Mouse (Mus musculus) forebrain, embryonic 16.5 days (tissue): ENCODE results near the gene Zfp207. TPM values are rescaled to one million over a fixed set of nuclear protein-coding genes. Genes with fewer than 3 reads are reported as not detected.

Experiments
- ATAC-seq: fragments of 200-750 bp; cut with Nextera tagmentation; 2 replicates; pipeline ENCODE4 v1.8.0; 2017; ENCODE audit warnings: mild to moderate bottlenecking, moderate library complexity
- H3K27ac ChIP-seq: fragments of 300-500 bp; sonication (generic); 2 replicates; pipeline ENCODE4 v1.5.1; 2014; ENCODE audit warnings: low read length, control low read depth
- H3K27me3 ChIP-seq: fragments of 300-500 bp; sonication (generic); replicated peaks from 2 replicates; pipeline ENCODE4 v1.6.1; 2014; ENCODE audit warnings: low read length; ENCODE audit not compliant: control insufficient read depth, insufficient read depth
- H3K36me3 ChIP-seq: fragments of 300-500 bp; sonication (generic); 2 replicates; pipeline ENCODE4 v1.6.1; 2014; ENCODE audit not compliant: control insufficient read depth, insufficient read depth
- H3K4me1 ChIP-seq: fragments of 300-500 bp; sonication (generic); replicated peaks from 2 replicates; pipeline ENCODE4 v1.6.1; 2014; ENCODE audit warnings: low read length; ENCODE audit not compliant: control insufficient read depth, insufficient read depth
- H3K4me2 ChIP-seq: fragments of 300-500 bp; sonication (generic); 2 replicates; pipeline ENCODE4 v1.6.1; 2014; ENCODE audit warnings: mild to moderate bottlenecking, low read length, control low read depth
- H3K4me3 ChIP-seq: fragments of 300-500 bp; sonication (generic); replicated peaks from 2 replicates; pipeline ENCODE4 v1.5.1; 2014; ENCODE audit warnings: mild to moderate bottlenecking, low read length, control low read depth
- H3K9ac ChIP-seq: fragments of 300-500 bp; sonication (generic); replicated peaks from 2 replicates; pipeline ENCODE4 v1.6.1; 2014; ENCODE audit warnings: low read depth, low read length, control low read depth
- H3K9me3 ChIP-seq: fragments of 300-500 bp; sonication (generic); 2 replicates; pipeline ENCODE4 v1.6.1; 2016; ENCODE audit warnings: low read length; ENCODE audit not compliant: control insufficient read depth
- WGBS: fragments of 180-500 bp; shearing (Covaris S2); extraction: QIAGEN DNeasy Blood & Tissue Kit; methylation state at CpG from one replicate; pipeline ENCODE4 v1.1.7; 2014; 5-methylcytosine and 5-hydroxymethylcytosine counted together
- polyA plus RNA-seq: library from polyadenylated mRNA; unstranded; fragments of >200 nt; fragmentation: Nextera tagmentation; extraction: Ambion mirVana; gene quantifications from 2 replicates; pipeline ENCODE4 v1.2.1, GENCODE M21; 2015

Zfp207 gene
- polyA plus RNA-seq, 1 experiment from 2014 or later: 250 TPM

- H3K4me2 ChIP-seq: no peak overlapping the region
- WGBS: 100% methylated on average over 1 of the region's 1 CpGs
- H3K27ac ChIP-seq: no peak overlapping the region
- no peak overlapping the region for H3K4me3 ChIP-seq
- no peak for ATAC-seq
- no peaks in the 10 kb centered on the region for H3K4me1 ChIP-seq
- no peaks in the 10 kb centered on the region for H3K9me3 ChIP-seq
- H3K27me3 ChIP-seq: no peaks in the 10 kb centered on the region
- peaks cover 12% of the 10 kb centered on the region for H3K36me3 ChIP-seq
- no peak overlapping the region for H3K9ac ChIP-seq
Measured at GRCm38 (mm10) chr11:80453198-80453597, 70.1 kb downstream of the Zfp207 start.

Other genes with a start within 250 kb of the Zfp207 start
- 24.9 and 27.2 TPM in 2 replicates for gene Tefm, start 241.1 kb upstream of the Zfp207 start, polyA plus RNA-seq
- 2.9 and 3.0 TPM in 2 replicates for gene Adap2, start 229.2 kb upstream of the Zfp207 start, polyA plus RNA-seq
- 3.1 and 3.4 TPM in 2 replicates for gene Rnf135, start 199.4 kb upstream of the Zfp207 start, polyA plus RNA-seq
- 79.5 and 82.6 TPM in 2 replicates for gene Rhot1, start 174.3 kb upstream of the Zfp207 start, polyA plus RNA-seq
- 12.2 and 13.5 TPM in 2 replicates for gene Rhbdl3, start 82.4 kb upstream of the Zfp207 start, polyA plus RNA-seq
- gene 5730455P16Rik, start 5.2 kb upstream of the Zfp207 start, polyA plus RNA-seq: 35.3 and 41.6 TPM in 2 replicates
- gene Psmd11, start 45.3 kb downstream of the Zfp207 start, polyA plus RNA-seq: 336 and 357 TPM in 2 replicates
- 109 and 113 TPM in 2 replicates for gene Cdk5r1, start 93.7 kb downstream of the Zfp207 start, polyA plus RNA-seq